Mouse (Mus musculus) kidney, postnatal 0 days (tissue): Measurements from ENCODE around the gene Lhfpl4. TPM values are rescaled to one million over a fixed set of nuclear protein-coding genes. Genes with fewer than 3 reads are reported as not detected.

Source experiments
- ATAC-seq: fragments of 200-750 bp; cut with Nextera tagmentation; replicated peaks from 2 replicates; pipeline ENCODE4 v1.8.0; 2017; ENCODE audit warnings: low read depth, moderate number of reproducible peaks, moderate TSS enrichment, moderate library complexity; ENCODE audit not compliant: low FRiP score
- DNase-seq: peaks from one replicate; pipeline ENCODE4 v3.0.0-alpha.2; 2016; ENCODE audit warnings: low spot score
- H3K27ac ChIP-seq: fragments of 300-500 bp; sonication (generic); 2 replicates; pipeline ENCODE4 v1.5.1; 2014; ENCODE audit warnings: mild to moderate bottlenecking
- H3K27me3 ChIP-seq: fragments of 300-500 bp; sonication (generic); 2 replicates; pipeline ENCODE4 v1.6.1; 2014; ENCODE audit warnings: low read length, mixed read lengths; ENCODE audit not compliant: insufficient read depth
- H3K36me3 ChIP-seq: fragments of 300-500 bp; sonication (generic); 2 replicates; pipeline ENCODE4 v1.6.1; 2014; ENCODE audit warnings: low read length, mixed read lengths; ENCODE audit not compliant: insufficient read depth
- H3K4me1 ChIP-seq: fragments of 300-500 bp; sonication (generic); replicated peaks from 2 replicates; pipeline ENCODE4 v1.6.1; 2014; ENCODE audit warnings: antibody characterized with exemption, low read length, mixed read lengths; ENCODE audit not compliant: insufficient read depth
- H3K4me2 ChIP-seq: fragments of 300-500 bp; sonication (generic); 2 replicates; pipeline ENCODE4 v1.6.1; 2014; ENCODE audit warnings: mild to moderate bottlenecking, low read length, moderate library complexity, mixed read lengths
- H3K4me3 ChIP-seq: fragments of 300-500 bp; sonication (generic); replicated peaks from 2 replicates; pipeline ENCODE4 v1.5.1; 2014; ENCODE audit warnings: low read depth, low read length
- H3K9ac ChIP-seq: fragments of 300-500 bp; sonication (generic); 2 replicates; pipeline ENCODE4 v1.6.1; 2014; ENCODE audit warnings: low read depth, low read length
- H3K9me3 ChIP-seq: fragments of 300-500 bp; sonication (generic); replicated peaks from 2 replicates; pipeline ENCODE4 v1.6.1; 2016; ENCODE audit warnings: low read length, inconsistent platforms, mixed read lengths
- CTCF ChIP-seq: IDR thresholded peaks from 2 replicates; pipeline ENCODE4 v1.5.1; 2016; ENCODE audit warnings: antibody characterized with exemption, low read depth, mild to moderate bottlenecking, moderate library complexity
- WGBS: fragments of 180-500 bp; shearing (Covaris S2); extraction: QIAGEN DNeasy Blood & Tissue Kit; methylation state at CpG from one replicate; pipeline ENCODE4 v1.1.7; 2014; 5-methylcytosine and 5-hydroxymethylcytosine counted together
- polyA plus RNA-seq: library from polyadenylated mRNA; unstranded; fragments of >200 nt; fragmentation: Nextera tagmentation; extraction: Ambion mirVana; gene quantifications from 2 replicates; pipeline ENCODE4 v1.2.1, GENCODE M21; 2015

The Lhfpl4 gene
- polyA plus RNA-seq, 1 experiment from 2014 or later = 0.20 TPM

DNA sequence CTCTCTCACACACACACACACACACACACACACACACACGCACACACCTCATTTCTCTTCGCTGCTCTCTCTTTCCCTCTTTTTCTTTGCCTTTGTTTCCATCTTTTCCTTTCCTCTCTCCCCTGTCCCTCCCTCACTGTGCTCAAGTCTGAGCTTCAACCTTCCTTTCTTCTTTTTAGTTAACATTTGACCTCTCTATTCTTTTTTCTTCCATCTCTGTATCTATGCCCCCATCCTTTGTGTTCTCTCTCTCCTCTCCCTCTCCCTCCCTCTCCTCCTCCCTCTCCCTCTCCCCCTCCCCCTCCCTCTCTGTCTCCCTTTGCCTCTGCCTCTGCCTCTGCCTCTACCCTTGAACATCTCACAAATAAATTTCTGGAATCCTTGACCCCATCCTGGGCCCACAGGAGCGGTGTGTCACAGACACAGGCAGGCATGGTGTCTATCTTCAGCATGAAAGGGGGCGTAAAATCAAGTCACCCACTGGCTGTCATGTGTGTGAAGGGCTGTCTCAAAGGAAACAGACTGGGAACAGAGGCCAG lies 15.9 kb downstream of the Lhfpl4 start:
- no peak for DNase-seq
- ATAC-seq = no peak
- H3K9ac ChIP-seq = no peak overlapping the region
- no peaks in the 10 kb centered on the region for H3K9me3 ChIP-seq
- no peaks in the 10 kb centered on the region for H3K36me3 ChIP-seq
- no peak overlapping the region for H3K27ac ChIP-seq
- H3K4me3 ChIP-seq = no peak overlapping the region
- no peaks in the 10 kb centered on the region for H3K27me3 ChIP-seq
- 59% methylated on average over 4 of the region's 4 CpGs for WGBS
- H3K4me1 ChIP-seq = no peaks in the 10 kb centered on the region
- no peak for TF ChIP-seq CTCF
- no peak overlapping the region for H3K4me2 ChIP-seq

DNA sequence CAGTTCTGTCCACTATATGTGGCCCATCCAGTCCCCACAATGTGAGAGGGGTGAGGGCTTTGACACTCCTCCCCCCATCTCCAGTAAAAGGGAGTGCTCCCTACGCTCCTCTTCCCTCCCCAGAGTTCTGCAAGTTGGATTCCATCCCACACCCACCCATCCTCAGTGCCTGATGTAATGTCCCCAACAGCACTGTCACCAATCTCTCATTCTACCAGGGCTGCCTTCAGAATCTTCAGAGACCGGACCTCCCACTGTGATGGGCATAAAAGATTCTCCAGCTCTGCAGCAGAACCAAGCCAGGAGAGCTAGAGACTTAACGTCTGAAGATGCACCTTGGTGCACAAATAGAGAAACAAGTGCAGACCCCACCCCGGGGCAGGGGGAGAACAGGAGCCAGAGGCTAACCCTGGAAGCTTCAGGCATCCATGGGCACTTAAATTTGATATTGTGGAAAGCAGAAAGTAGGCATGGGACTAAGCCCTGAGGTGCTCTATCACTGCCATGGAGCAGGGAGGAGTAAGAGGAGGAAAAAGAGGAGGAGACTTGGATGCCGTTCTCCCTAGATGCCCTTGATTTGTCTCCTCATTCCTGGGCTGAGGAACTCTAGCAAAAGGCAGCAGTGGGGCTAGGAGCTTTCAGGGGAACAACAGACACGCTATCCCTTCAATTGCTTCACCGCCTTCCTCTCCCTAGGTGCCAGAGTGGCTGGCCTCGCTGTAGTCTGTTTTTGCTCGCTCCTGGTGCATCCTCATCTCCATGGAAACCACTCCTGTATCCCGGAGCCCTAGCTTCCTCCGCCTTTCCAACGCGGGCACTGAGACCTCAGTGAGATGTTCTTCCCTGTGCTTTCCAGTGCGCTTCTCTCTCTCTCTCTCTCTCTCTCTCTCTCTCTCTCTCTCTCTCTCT lies 16.6 kb downstream of the Lhfpl4 start:
- H3K27ac ChIP-seq = no peak overlapping the region
- H3K4me2 ChIP-seq = no peak overlapping the region
- no peaks in the 10 kb centered on the region for H3K4me1 ChIP-seq
- WGBS = 20% methylated on average over 14 of the region's 14 CpGs
- H3K9ac ChIP-seq = no peak overlapping the region
- DNase-seq (no peak), ATAC-seq (no peak)
- no peaks in the 10 kb centered on the region for H3K27me3 ChIP-seq
- no peak for TF ChIP-seq CTCF
- no peaks in the 10 kb centered on the region for H3K36me3 ChIP-seq
- no peaks in the 10 kb centered on the region for H3K9me3 ChIP-seq
- H3K4me3 ChIP-seq = no peak overlapping the region

DNA sequence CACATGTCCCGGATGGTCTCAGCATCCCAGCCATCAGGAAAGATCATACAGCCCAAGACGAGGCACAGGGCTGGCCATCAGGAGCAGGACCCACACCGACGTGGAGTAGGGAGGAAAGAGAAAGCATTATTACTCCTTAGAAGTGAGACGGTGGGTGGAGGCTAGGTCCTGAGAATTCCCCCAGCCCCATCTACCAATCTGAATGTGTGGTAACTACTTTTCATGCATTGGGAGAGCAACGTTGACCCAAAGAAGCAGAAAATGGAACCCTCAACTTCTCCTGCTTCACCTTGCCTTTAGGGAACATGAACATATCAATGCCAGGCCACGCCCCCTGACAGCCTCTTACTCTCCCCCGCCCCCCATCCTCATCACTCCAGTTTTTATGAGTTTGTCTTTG lies 18.6 kb downstream of the Lhfpl4 start:
- H3K4me3 ChIP-seq = no peak overlapping the region
- H3K9me3 ChIP-seq = no peaks in the 10 kb centered on the region
- WGBS = 79% methylated on average over 8 of the region's 8 CpGs
- no peaks in the 10 kb centered on the region for H3K27me3 ChIP-seq
- no peak overlapping the region for H3K9ac ChIP-seq
- H3K4me1 ChIP-seq = no peaks in the 10 kb centered on the region
- H3K4me2 ChIP-seq = no peak overlapping the region
- no peak for TF ChIP-seq CTCF
- no peaks in the 10 kb centered on the region for H3K36me3 ChIP-seq
- H3K27ac ChIP-seq = no peak overlapping the region
- ATAC-seq (no peak), DNase-seq (no peak)

DNA sequence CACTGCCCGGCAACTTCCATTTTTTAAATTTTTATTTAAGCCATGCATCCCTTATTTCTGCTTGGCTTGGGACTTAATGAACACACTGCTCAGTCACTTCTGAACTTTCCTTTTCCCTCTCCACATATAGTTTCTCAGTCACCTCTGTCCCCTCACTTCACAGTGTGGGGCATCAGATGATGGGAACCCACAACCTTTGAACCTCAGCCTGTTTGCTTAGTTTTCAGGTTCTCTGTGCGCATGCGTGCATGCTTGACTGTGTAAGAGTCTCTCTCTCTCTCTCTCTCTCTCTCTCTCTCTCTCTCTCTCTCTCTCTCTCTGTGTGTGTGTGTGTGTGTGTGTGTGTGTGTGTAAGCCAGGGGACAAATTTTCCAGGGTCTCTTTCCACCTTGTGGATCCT lies 19.7 kb downstream of the Lhfpl4 start:
- ATAC-seq = no peak
- WGBS = 91% methylated on average over 3 of the region's 3 CpGs
- no peak for DNase-seq
- H3K4me1 ChIP-seq = no peaks in the 10 kb centered on the region
- no peaks in the 10 kb centered on the region for H3K27me3 ChIP-seq
- H3K4me3 ChIP-seq = no peak overlapping the region
- H3K9ac ChIP-seq = no peak overlapping the region
- H3K27ac ChIP-seq = no peak overlapping the region
- H3K36me3 ChIP-seq = no peaks in the 10 kb centered on the region
- TF ChIP-seq CTCF = no peak
- H3K4me2 ChIP-seq = no peak overlapping the region
- H3K9me3 ChIP-seq = no peaks in the 10 kb centered on the region

DNA sequence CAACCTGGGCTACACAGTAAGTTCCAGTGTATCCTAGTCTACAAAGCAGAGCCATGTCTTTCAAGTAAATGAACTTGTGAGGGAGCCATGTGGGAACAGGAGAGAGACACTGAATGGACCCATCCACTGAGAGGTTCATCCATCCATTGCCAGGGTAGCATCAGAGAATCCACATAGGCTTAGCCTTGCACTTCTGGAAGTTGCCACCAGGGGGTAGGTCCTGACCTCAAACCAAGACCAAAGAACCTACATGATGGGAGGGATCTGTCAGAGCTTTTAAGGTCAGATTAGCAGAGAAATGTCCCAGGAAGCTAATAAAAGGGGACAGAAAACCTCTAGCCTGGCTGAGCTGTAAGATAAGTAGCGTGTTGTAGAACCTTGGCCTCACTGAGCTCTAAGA lies 22.6 kb downstream of the Lhfpl4 start:
- H3K4me3 ChIP-seq = no peak overlapping the region
- H3K4me2 ChIP-seq = no peak overlapping the region
- no peaks in the 10 kb centered on the region for H3K27me3 ChIP-seq
- no peak overlapping the region for H3K9ac ChIP-seq
- no peaks in the 10 kb centered on the region for H3K9me3 ChIP-seq
- no peak overlapping the region for H3K27ac ChIP-seq
- ATAC-seq (no peak), DNase-seq (peak; percentile 55)
- TF ChIP-seq CTCF = peak; percentile 71
- WGBS = 89% methylated on average over 1 of the region's 1 CpGs
- H3K36me3 ChIP-seq = no peaks in the 10 kb centered on the region
- no peaks in the 10 kb centered on the region for H3K4me1 ChIP-seq

DNA sequence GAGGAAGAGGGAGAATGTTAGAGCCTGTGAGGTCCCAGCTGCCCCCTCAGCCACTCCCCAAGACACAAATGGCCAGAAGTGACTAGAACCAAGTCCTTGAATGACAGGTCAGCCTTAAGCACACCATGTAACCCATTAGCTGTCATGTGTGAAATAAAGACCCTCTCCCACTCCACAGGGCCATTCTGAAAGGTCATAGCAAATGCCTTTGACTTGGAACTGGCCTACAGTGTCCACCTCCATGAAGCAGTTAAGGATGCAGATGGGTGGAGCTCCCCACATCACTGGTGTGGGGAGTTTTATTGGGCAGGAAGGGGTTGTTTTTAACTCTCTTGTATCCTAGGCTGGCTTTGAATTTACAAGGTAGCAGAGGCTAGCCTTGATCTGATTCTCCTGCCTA lies 23.2 kb downstream of the Lhfpl4 start:
- Histone ChIP-seq H3K4me2 (no peak overlapping the region), H3K4me1 (no peaks in the 10 kb centered on the region), H3K9me3 (no peaks in the 10 kb centered on the region), H3K36me3 (no peaks in the 10 kb centered on the region), H3K27me3 (no peaks in the 10 kb centered on the region), H3K27ac (no peak overlapping the region), H3K9ac (no peak overlapping the region), H3K4me3 (no peak overlapping the region)
- DNase-seq (no peak), ATAC-seq (no peak)
- TF ChIP-seq CTCF = no peak
